Mouse (Mus musculus): Measurements from ENCODE around the gene Mmp23. TPM values are rescaled to one million over a fixed set of nuclear protein-coding genes. Genes with fewer than 3 reads are reported as not detected.

Gene Mmp23
- polyA plus RNA-seq, 1 experiment from 2014 or later = 77.2 TPM

GRCm38 (mm10) chr4:155658961-155659360 is 5.8 kb upstream of the Mmp23 start:
- WGBS = 92% methylated on average over 10 of the region's 10 CpGs
- H3K4me3 ChIP-seq (replicated peaks; ENCODE audit: low read depth, low read length) = no peak overlapping the region
- no peaks in the 10 kb centered on the region for H3K9me3 ChIP-seq (replicated peaks; ENCODE audit: low read length)
- H3K36me3 ChIP-seq (ENCODE audit: insufficient read depth, low read length) = peaks cover 12% of the 10 kb centered on the region; the same call in 1 of the 2 replicates
- TF ChIP-seq CTCF (IDR thresholded peaks at IDR 0.05; ENCODE audit: low read depth) = no peak
- H3K4me2 ChIP-seq (ENCODE audit: low read length) = no peak overlapping the region
- no peaks in the 10 kb centered on the region; the same call in 1 of the 2 replicates for H3K27me3 ChIP-seq (ENCODE audit: insufficient read depth, low read length)
- H3K4me1 ChIP-seq (replicated peaks; ENCODE audit: insufficient read depth, low read length) = peaks cover 17% of the 10 kb centered on the region
- no peak overlapping the region for H3K9ac ChIP-seq (ENCODE audit: low read depth, low read length)
- ATAC-seq (replicated peaks; ENCODE audit: low FRiP score, low read depth) = no peak
- no peak overlapping the region for H3K27ac ChIP-seq
- no peak for DNase-seq (ENCODE audit: low spot score)

GRCm38 (mm10) chr4:155656214-155656751 is 3.1 kb upstream of the Mmp23 start:
- H3K9ac ChIP-seq (ENCODE audit: low read depth, low read length) = no peak overlapping the region
- DNase-seq (ENCODE audit: low spot score) = no peak
- no peaks in the 10 kb centered on the region for H3K9me3 ChIP-seq (replicated peaks; ENCODE audit: low read length)
- H3K4me1 ChIP-seq (replicated peaks; ENCODE audit: insufficient read depth, low read length) = peaks cover 40% of the 10 kb centered on the region
- H3K36me3 ChIP-seq (ENCODE audit: insufficient read depth, low read length) = peaks cover 12% of the 10 kb centered on the region; the same call in 1 of the 2 replicates
- ATAC-seq (replicated peaks; ENCODE audit: low FRiP score, low read depth) = no peak
- no peak overlapping the region for H3K4me2 ChIP-seq (ENCODE audit: low read length)
- no peak overlapping the region for H3K27ac ChIP-seq
- no peak for TF ChIP-seq CTCF (IDR thresholded peaks at IDR 0.05; ENCODE audit: low read depth)
- H3K27me3 ChIP-seq (ENCODE audit: insufficient read depth, low read length) = no peaks in the 10 kb centered on the region; the same call in 1 of the 2 replicates
- WGBS = 92% methylated on average over 13 of the region's 13 CpGs
- no peak overlapping the region for H3K4me3 ChIP-seq (replicated peaks; ENCODE audit: low read depth, low read length)

GRCm38 (mm10) chr4:155654456-155655298 is 1.5 kb upstream of the Mmp23 start:
- Histone ChIP-seq H3K4me1 (replicated peaks; ENCODE audit: insufficient read depth, low read length) (peaks cover 42% of the 10 kb centered on the region), H3K27me3 (ENCODE audit: insufficient read depth, low read length) (no peaks in the 10 kb centered on the region; the same call in 1 of the 2 replicates), H3K9me3 (replicated peaks; ENCODE audit: low read length) (no peaks in the 10 kb centered on the region), H3K4me2 (ENCODE audit: low read length) (peak overlapping the region; percentile 86), H3K9ac (ENCODE audit: low read depth, low read length) (peak overlapping the region; percentile 70), H3K36me3 (ENCODE audit: insufficient read depth, low read length) (peaks cover 16% of the 10 kb centered on the region; the same call in 1 of the 2 replicates), H3K4me3 (replicated peaks; ENCODE audit: low read depth, low read length) (peak overlapping the region; percentile 44), H3K27ac (peak overlapping the region; percentile 81; the same call in 1 of the 2 replicates)
- peak; percentile 57 for DNase-seq (ENCODE audit: low spot score)
- ATAC-seq (replicated peaks; ENCODE audit: low FRiP score, low read depth) = peak; percentile 25
- no peak for TF ChIP-seq CTCF (IDR thresholded peaks at IDR 0.05; ENCODE audit: low read depth)
- 2% methylated on average over 52 of the region's 52 CpGs for WGBS

- ATAC-seq (replicated peaks; ENCODE audit: low FRiP score, low read depth) = no peak
- peaks cover 21% of the 10 kb centered on the region for H3K36me3 ChIP-seq (ENCODE audit: insufficient read depth, low read length)
- 0 out of 2 replicates have a peak overlapping the region, but pooled peaks have one; percentile 81 for H3K27ac ChIP-seq
- H3K9me3 ChIP-seq (replicated peaks; ENCODE audit: low read length) = no peaks in the 10 kb centered on the region
- H3K4me1 ChIP-seq (replicated peaks; ENCODE audit: insufficient read depth, low read length) = peaks cover 42% of the 10 kb centered on the region
- DNase-seq (ENCODE audit: low spot score) = no peak
- peak overlapping the region; percentile 44 for H3K4me3 ChIP-seq (replicated peaks; ENCODE audit: low read depth, low read length)
- peak overlapping the region; percentile 70; the same call in 1 of the 2 replicates for H3K9ac ChIP-seq (ENCODE audit: low read depth, low read length)
- H3K27me3 ChIP-seq (ENCODE audit: insufficient read depth, low read length) = no peaks in the 10 kb centered on the region; the same call in 1 of the 2 replicates
- H3K4me2 ChIP-seq (ENCODE audit: low read length) = peak overlapping the region; percentile 86
- WGBS = 3% methylated on average over 6 of the region's 6 CpGs
- TF ChIP-seq CTCF (IDR thresholded peaks at IDR 0.05; ENCODE audit: low read depth) = no peak
Observed at GRCm38 (mm10) chr4:155654183-155654455, 935 bp upstream of the Mmp23 start.

- Histone ChIP-seq H3K4me3 (replicated peaks; ENCODE audit: low read depth, low read length) (peak overlapping the region; percentile 44), H3K4me2 (ENCODE audit: low read length) (peak overlapping the region; percentile 86), H3K27me3 (ENCODE audit: insufficient read depth, low read length) (no peaks in the 10 kb centered on the region; the same call in 1 of the 2 replicates), H3K9me3 (replicated peaks; ENCODE audit: low read length) (no peaks in the 10 kb centered on the region), H3K27ac (peak overlapping the region; percentile 81), H3K9ac (ENCODE audit: low read depth, low read length) (peak overlapping the region; percentile 70), H3K36me3 (ENCODE audit: insufficient read depth, low read length) (peaks cover 22% of the 10 kb centered on the region), H3K4me1 (replicated peaks; ENCODE audit: insufficient read depth, low read length) (peaks cover 42% of the 10 kb centered on the region)
- TF ChIP-seq CTCF (IDR thresholded peaks at IDR 0.05; ENCODE audit: low read depth) = peak; percentile 42; the same call in 1 of the 2 replicates
- DNase-seq (ENCODE audit: low spot score) (peak; percentile 80), ATAC-seq (replicated peaks; ENCODE audit: low FRiP score, low read depth) (peak; percentile 12; the same call in 1 of the 2 replicates)
- 1% methylated on average over 31 of the region's 31 CpGs for WGBS
Observed at GRCm38 (mm10) chr4:155653451-155654182, 433 bp upstream of the Mmp23 start.
